Mouse (Mus musculus) lung, embryonic 15.5 days (tissue): ENCODE data around the gene Cstad. TPM values are rescaled to one million over a fixed set of nuclear protein-coding genes. Genes with fewer than 3 reads are reported as not detected.

ENCODE experiments used
- ATAC-seq: fragments of 200-750 bp; cut with Nextera tagmentation; 2 replicates; pipeline ENCODE4 v1.8.0; 2017; ENCODE audit warnings: moderate number of reproducible peaks, borderline replicate concordance; ENCODE audit not compliant: low FRiP score, low TSS enrichment; ENCODE audit errors: extremely low read depth
- H3K27ac ChIP-seq: fragments of 300-500 bp; sonication (generic); 2 replicates; pipeline ENCODE4 v1.5.1; 2015; ENCODE audit warnings: moderate library complexity, mild to moderate bottlenecking, inconsistent platforms
- H3K27me3 ChIP-seq: fragments of 300-500 bp; sonication (generic); 2 replicates; pipeline ENCODE4 v1.6.1; 2015; ENCODE audit warnings: inconsistent platforms
- H3K36me3 ChIP-seq: fragments of 300-500 bp; sonication (generic); 2 replicates; pipeline ENCODE4 v1.6.1; 2015; ENCODE audit warnings: inconsistent platforms
- H3K4me1 ChIP-seq: fragments of 300-500 bp; sonication (generic); 2 replicates; pipeline ENCODE4 v1.6.1; 2015; ENCODE audit warnings: inconsistent platforms
- H3K4me2 ChIP-seq: fragments of 300-500 bp; sonication (generic); 2 replicates; pipeline ENCODE4 v1.6.1; 2015; ENCODE audit warnings: inconsistent platforms, mild to moderate bottlenecking, moderate library complexity
- H3K4me3 ChIP-seq: fragments of 300-500 bp; sonication (generic); 2 replicates; pipeline ENCODE4 v1.5.1; 2015; ENCODE audit warnings: mild to moderate bottlenecking, inconsistent platforms
- H3K9ac ChIP-seq: fragments of 300-500 bp; sonication (generic); 2 replicates; pipeline ENCODE4 v1.6.1; 2015; ENCODE audit warnings: inconsistent platforms
- H3K9me3 ChIP-seq: fragments of 300-500 bp; sonication (generic); 2 replicates; pipeline ENCODE4 v1.6.1; 2016; ENCODE audit warnings: inconsistent platforms
- WGBS: fragments of 180-500 bp; shearing (Covaris S2); methylation state at CpG from one replicate; pipeline ENCODE4 v1.1.7; 2015; 5-methylcytosine and 5-hydroxymethylcytosine counted together
- polyA plus RNA-seq: library from polyadenylated mRNA; unstranded; fragments of >200 nt; fragmentation: Nextera tagmentation; extraction: Ambion mirVana; gene quantifications from 2 replicates; pipeline ENCODE4 v1.2.1, GENCODE M21; 2015

Gene Cstad
- polyA plus RNA-seq, 1 experiment from 2014 or later = 1.0 TPM

- ATAC-seq = no peak
- Histone ChIP-seq H3K4me3 (peak overlapping the region; percentile 1; the same call in 1 of the 2 replicates), H3K4me2 (peak overlapping the region; percentile 41), H3K27ac (peak overlapping the region; percentile 78), H3K9me3 (no peaks in the 10 kb centered on the region), H3K36me3 (no peaks in the 10 kb centered on the region), H3K4me1 (peaks cover 51% of the 10 kb centered on the region), H3K27me3 (no peaks in the 10 kb centered on the region), H3K9ac (peak overlapping the region; percentile 29; the same call in 1 of the 2 replicates)
- WGBS = 15% methylated on average over 9 of the region's 9 CpGs
These were observed 5.5 kb downstream of the Cstad start for GRCm38 (mm10) chr2:30600291-30600690.

DNA sequence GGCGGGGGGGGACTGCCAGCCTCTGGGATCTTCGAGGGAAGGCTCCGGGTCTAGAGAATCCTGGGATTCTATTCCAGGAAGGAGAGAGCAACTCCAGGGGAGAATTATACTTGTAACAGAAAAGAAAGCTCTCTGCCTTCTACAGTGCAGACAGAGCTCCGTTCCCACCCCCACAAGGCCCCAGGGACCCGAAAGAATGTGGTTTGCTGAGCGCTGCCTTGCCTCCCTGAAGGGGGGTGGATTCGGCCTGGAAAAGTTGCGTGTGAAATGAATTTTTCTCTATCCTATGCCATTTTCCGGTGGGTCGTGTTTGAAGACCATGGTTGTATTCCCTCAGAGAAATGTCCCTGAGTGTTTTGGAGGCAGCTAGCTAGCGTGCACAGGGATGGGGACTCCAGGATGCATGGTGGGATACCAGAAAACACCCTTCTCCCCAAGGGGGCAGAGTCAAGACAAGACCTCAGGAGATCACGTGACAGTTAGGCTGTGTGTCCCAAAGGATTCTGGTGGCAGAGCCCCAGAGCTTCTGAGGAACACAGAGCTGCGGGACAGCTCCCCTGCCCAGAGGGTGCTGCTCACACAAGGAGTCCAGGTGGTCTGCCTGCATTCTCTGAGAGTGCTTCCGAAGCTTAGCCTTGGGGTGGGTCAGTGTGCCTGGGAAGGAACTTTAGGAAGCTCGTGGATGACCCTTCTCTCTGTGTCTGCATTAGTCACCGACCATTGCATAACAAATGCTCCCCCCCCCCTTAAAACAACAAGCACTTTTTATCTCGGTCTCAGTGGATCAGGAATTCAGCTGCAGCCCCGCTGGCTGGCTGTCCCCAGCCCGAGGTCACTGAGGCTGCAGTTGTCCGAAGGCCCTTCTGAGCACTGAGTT lies 6.4 kb downstream of the Cstad start:
- Histone ChIP-seq H3K4me2 (peak overlapping the region; percentile 41), H3K9me3 (no peaks in the 10 kb centered on the region), H3K9ac (peak overlapping the region; percentile 29), H3K4me3 (no peak overlapping the region), H3K27me3 (no peaks in the 10 kb centered on the region), H3K4me1 (peaks cover 52% of the 10 kb centered on the region), H3K36me3 (no peaks in the 10 kb centered on the region), H3K27ac (peak overlapping the region; percentile 78)
- ATAC-seq = 0 out of 2 replicates have a peak, but pooled peaks have one; percentile 6
- 7% methylated on average over 19 of the region's 20 CpGs for WGBS

DNA sequence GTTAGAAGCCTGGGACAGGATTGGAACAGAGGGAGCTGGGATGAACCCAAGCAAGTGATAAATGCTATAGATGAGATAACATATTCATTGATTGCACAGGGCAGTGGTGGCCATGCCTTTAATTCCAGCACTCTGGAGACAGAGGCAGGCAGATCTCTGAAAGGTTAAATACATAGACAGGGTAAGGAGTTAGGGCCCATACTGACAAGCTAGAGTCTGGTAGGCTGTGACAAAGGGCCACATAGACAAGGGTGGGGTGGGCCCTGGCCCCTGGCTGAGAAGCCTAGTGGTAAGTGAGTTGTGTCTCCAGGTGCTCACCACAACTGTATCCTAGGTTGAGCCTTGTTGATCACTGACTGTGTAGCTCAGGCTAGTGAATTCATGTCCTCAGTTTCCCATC lies 7.6 kb downstream of the Cstad start:
- Histone ChIP-seq H3K27ac (no peak overlapping the region; the same call in 1 of the 2 replicates), H3K4me1 (peaks cover 65% of the 10 kb centered on the region), H3K36me3 (no peaks in the 10 kb centered on the region), H3K9me3 (no peaks in the 10 kb centered on the region), H3K27me3 (no peaks in the 10 kb centered on the region), H3K9ac (no peak overlapping the region), H3K4me3 (no peak overlapping the region), H3K4me2 (no peak overlapping the region)
- no peak for ATAC-seq

DNA sequence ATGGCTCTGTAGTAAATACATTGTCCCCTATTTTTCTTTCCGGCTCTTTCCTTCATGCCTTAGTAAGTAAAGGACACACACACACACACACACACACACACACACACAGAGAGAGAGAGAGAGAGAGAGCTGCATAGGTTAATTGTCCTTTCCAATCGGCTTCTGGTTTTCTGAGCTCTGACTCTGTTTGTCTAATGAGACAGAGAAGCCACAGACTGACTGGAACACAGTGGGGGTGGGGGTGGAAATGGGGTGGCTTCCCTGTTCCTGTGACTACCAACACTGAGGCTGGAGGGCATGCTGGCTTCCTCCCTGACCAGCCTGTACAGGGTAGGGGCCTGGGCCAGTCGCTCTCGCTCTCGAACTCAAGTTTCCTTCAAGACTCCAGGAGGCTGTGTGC lies 8.9 kb downstream of the Cstad start:
- ATAC-seq = no peak
- 74% methylated on average over 5 of the region's 5 CpGs for WGBS
- H3K4me2 ChIP-seq = no peak overlapping the region
- no peak overlapping the region for H3K27ac ChIP-seq
- H3K36me3 ChIP-seq = no peaks in the 10 kb centered on the region
- H3K4me3 ChIP-seq = no peak overlapping the region
- no peaks in the 10 kb centered on the region for H3K9me3 ChIP-seq
- H3K27me3 ChIP-seq = no peaks in the 10 kb centered on the region
- H3K9ac ChIP-seq = no peak overlapping the region
- peaks cover 66% of the 10 kb centered on the region for H3K4me1 ChIP-seq

- Histone ChIP-seq H3K27me3 (no peaks in the 10 kb centered on the region), H3K4me1 (peaks cover 60% of the 10 kb centered on the region), H3K27ac (peak overlapping the region; percentile 92), H3K4me2 (peak overlapping the region; percentile 45), H3K9me3 (no peaks in the 10 kb centered on the region), H3K36me3 (no peaks in the 10 kb centered on the region), H3K4me3 (peak overlapping the region; percentile 4), H3K9ac (0 out of 2 replicates have a peak overlapping the region, but pooled peaks have one; percentile 1)
- WGBS = 4% methylated on average over 31 of the region's 32 CpGs
- ATAC-seq = peak; percentile 69
These were observed 10.3 kb downstream of the Cstad start for GRCm38 (mm10) chr2:30604880-30605761.

DNA sequence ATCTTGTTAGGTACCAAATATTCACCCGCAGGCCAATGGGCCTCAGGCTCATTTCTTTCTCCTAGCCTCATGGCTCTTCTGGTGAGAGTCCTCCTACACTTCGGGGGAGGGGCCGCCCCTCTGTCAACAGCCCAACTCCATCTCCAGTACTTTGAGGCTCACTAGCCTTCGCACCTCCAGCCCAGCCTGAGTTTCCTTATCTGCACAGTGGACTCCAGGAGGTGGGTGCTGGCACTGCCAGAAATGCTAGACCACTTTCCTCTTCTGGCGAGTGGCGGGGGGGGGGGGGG lies 10.9 kb downstream of the Cstad start:
- Histone ChIP-seq H3K27me3 (no peaks in the 10 kb centered on the region), H3K36me3 (no peaks in the 10 kb centered on the region)
- ATAC-seq = no peak

GRCm38 (mm10) chr2:30606621-30607052 lies 11.8 kb downstream of the Cstad start:
- ATAC-seq = no peak
- no peaks in the 10 kb centered on the region for H3K36me3 ChIP-seq
- H3K9me3 ChIP-seq = no peaks in the 10 kb centered on the region
- no peak overlapping the region for H3K4me3 ChIP-seq
- H3K4me2 ChIP-seq = peak overlapping the region; percentile 11
- no peak overlapping the region for H3K9ac ChIP-seq
- H3K27me3 ChIP-seq = no peaks in the 10 kb centered on the region
- H3K4me1 ChIP-seq = peaks cover 45% of the 10 kb centered on the region
- peak overlapping the region; percentile 92 for H3K27ac ChIP-seq
- WGBS = 18% methylated on average over 23 of the region's 23 CpGs

More for the DNA sequence above, 10.9 kb downstream of the Cstad start:
- peaks cover 54% of the 10 kb centered on the region for H3K4me1 ChIP-seq
- H3K9ac ChIP-seq = no peak overlapping the region
- H3K4me2 ChIP-seq = peak overlapping the region; percentile 45
- 10% methylated on average over 4 of the region's 6 CpGs for WGBS
- no peak overlapping the region for H3K4me3 ChIP-seq
- H3K27ac ChIP-seq = peak overlapping the region; percentile 92
- no peaks in the 10 kb centered on the region for H3K9me3 ChIP-seq

GRCm38 (mm10) chr2:30607941-30608340 lies 13.1 kb downstream of the Cstad start:
- no peak for ATAC-seq
- 55% methylated on average over 8 of the region's 8 CpGs for WGBS
- no peak overlapping the region for H3K9ac ChIP-seq
- H3K4me3 ChIP-seq = no peak overlapping the region
- H3K27ac ChIP-seq = no peak overlapping the region
- H3K27me3 ChIP-seq = no peaks in the 10 kb centered on the region
- H3K4me2 ChIP-seq = no peak overlapping the region
- H3K9me3 ChIP-seq = no peaks in the 10 kb centered on the region
- H3K36me3 ChIP-seq = no peaks in the 10 kb centered on the region
- peaks cover 39% of the 10 kb centered on the region for H3K4me1 ChIP-seq

DNA sequence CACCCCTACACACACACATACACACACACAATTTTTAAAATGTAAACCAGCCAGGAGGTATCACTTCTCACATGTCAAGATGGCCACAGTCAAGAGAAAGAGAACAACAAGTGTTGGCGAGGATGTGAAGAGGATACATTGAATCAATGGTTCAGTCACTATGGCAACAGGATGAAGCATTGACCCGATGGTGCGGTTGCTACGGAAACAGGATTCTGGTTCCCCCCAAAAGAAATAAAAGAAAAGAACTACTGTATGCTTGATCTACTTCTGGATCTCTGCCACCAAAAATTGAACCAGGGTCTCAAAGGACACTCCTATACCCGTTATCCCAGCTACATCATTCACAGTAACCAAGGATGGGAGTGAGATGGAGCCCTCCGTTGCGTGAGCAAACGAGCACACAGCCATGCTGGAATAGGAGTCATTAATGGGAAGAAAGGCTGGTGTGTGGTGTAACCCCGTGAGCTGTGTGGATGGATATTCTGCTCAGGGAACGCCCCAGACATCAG lies 13.9 kb downstream of the Cstad start:
- 82% methylated on average over 10 of the region's 10 CpGs for WGBS
- no peak overlapping the region for H3K4me3 ChIP-seq
- no peak for ATAC-seq
- H3K9ac ChIP-seq = no peak overlapping the region
- peaks cover 43% of the 10 kb centered on the region for H3K4me1 ChIP-seq
- no peaks in the 10 kb centered on the region for H3K27me3 ChIP-seq
- H3K27ac ChIP-seq = no peak overlapping the region
- H3K4me2 ChIP-seq = no peak overlapping the region
- no peaks in the 10 kb centered on the region for H3K9me3 ChIP-seq
- H3K36me3 ChIP-seq = no peaks in the 10 kb centered on the region

DNA sequence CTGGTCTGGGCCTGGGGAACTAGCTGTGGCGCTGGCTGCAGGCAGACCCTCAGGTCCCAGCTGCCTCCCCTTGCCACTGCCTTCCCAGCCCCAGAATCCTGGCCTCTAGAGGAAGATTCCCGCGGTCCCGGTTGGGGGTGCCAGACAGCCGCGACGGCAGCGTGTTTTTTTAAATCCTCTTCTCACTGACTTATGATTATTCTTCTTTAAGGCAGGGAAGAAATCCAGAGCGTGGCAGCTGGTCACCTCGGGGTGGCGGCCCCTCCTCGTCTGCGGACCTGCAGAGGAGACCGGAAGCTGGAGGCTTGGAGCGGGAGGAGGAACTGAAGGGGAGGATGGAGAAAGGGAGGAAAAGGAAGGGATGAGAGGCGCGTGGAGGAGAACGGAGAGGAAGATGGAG lies 18.7 kb downstream of the Cstad start:
- Histone ChIP-seq H3K4me3 (peak overlapping the region; percentile 21), H3K9ac (peak overlapping the region; percentile 28; the same call in 1 of the 2 replicates), H3K27me3 (no peaks in the 10 kb centered on the region), H3K4me2 (peak overlapping the region; percentile 57), H3K9me3 (no peaks in the 10 kb centered on the region), H3K4me1 (peaks cover 26% of the 10 kb centered on the region), H3K27ac (peak overlapping the region; percentile 84), H3K36me3 (no peaks in the 10 kb centered on the region)
- 2% methylated on average over 18 of the region's 18 CpGs for WGBS
- peak; percentile 60; the same call in 1 of the 2 replicates for ATAC-seq

GRCm38 (mm10) chr2:30614151-30614923 lies 19.5 kb downstream of the Cstad start:
- Histone ChIP-seq H3K27ac (peak overlapping the region; percentile 84), H3K4me2 (peak overlapping the region; percentile 57), H3K4me3 (no peak overlapping the region; the same call in 1 of the 2 replicates), H3K9ac (peak overlapping the region; percentile 28; the same call in 1 of the 2 replicates), H3K4me1 (peaks cover 34% of the 10 kb centered on the region), H3K36me3 (no peaks in the 10 kb centered on the region), H3K9me3 (no peaks in the 10 kb centered on the region), H3K27me3 (no peaks in the 10 kb centered on the region)
- 40% methylated on average over 9 of the region's 9 CpGs for WGBS
- no peak for ATAC-seq
